Mouse (Mus musculus): Measurements from ENCODE around the gene Cend1. TPM values are rescaled to one million over a fixed set of nuclear protein-coding genes. Genes with fewer than 3 reads are reported as not detected.

Cend1 gene
- polyA plus RNA-seq (2012; rRNA removed), result 228 and 231 TPM in 2 replicates

DNA sequence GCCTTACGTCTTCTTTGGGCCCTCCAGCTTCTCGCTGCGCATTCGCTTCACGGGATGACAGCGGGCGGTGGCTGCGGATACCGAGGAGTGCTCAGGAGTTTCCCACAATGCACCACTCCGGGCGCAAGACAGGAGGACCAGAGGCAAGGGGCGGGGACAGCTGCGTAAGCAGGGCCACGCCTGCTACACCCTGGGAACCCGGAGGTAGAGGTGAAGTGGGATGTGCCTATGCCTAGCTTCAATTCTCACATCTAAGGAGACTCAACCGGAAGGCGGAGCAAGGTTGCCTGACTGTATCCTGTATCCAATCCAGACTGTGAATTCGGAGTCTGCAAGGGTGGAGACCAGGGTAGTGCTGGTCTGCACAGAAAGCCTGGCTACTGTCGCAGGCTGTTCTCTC is at the start of gene Cend1:
TSS of gene Cend1 (minus strand) at position 182 of the 400 bp plus-strand sequence.
- H3K4me1 ChIP-seq (ENCODE audit: control insufficient read depth, insufficient read depth, low read length), result no peaks in the 10 kb centered on the region
- H3K27ac ChIP-seq (ENCODE audit: insufficient read depth, low read length), result peak within 1 kb of the TSS; percentile 16
- TF ChIP-seq CTCF (IDR thresholded peaks at IDR 0.05; ENCODE audit: extremely low read depth, insufficient read depth, low read length), result no peak
- TF ChIP-seq POLR2A (IDR thresholded peaks at IDR 0.05; ENCODE audit: extremely low read depth, insufficient read depth, low read length), result peak; percentile 85
- H3K4me3 ChIP-seq (ENCODE audit: insufficient read depth, low read length), result peak within 1 kb of the TSS; percentile 62

DNA sequence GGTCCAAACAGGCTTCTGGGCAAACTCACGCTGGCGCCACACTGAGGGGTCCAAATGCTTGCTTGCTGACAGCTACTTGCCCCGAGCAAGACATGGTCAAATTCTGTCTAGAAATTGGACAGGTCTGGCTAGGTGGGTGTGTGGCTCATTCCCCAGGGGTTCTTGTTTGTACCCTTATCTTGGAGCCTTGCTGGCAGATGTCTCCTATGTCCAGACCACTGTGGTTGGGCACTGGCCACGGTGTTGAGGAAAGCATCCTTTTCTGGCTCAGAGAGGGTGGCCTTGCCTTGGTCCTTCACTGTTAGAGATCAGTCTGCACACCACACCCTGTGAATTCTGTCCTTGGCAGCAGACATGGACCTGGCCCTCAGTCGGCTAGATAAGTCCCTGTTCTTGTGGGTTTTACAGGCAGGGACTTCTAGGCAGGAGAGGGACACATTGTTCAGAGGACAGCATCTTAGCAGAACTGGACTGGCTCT is 49.0 kb upstream of the Cend1 start:
- Histone ChIP-seq H3K27ac (ENCODE audit: insufficient read depth, low read length) (no peak overlapping the region), H3K4me1 (ENCODE audit: control insufficient read depth, insufficient read depth, low read length) (peaks cover 5% of the 10 kb centered on the region; the same call in 1 of the 2 replicates), H3K4me3 (ENCODE audit: insufficient read depth, low read length) (no peak overlapping the region)
- TF ChIP-seq POLR2A (IDR thresholded peaks at IDR 0.05; ENCODE audit: extremely low read depth, insufficient read depth, low read length) (no peak), CTCF (IDR thresholded peaks at IDR 0.05; ENCODE audit: extremely low read depth, insufficient read depth, low read length) (no peak)

DNA sequence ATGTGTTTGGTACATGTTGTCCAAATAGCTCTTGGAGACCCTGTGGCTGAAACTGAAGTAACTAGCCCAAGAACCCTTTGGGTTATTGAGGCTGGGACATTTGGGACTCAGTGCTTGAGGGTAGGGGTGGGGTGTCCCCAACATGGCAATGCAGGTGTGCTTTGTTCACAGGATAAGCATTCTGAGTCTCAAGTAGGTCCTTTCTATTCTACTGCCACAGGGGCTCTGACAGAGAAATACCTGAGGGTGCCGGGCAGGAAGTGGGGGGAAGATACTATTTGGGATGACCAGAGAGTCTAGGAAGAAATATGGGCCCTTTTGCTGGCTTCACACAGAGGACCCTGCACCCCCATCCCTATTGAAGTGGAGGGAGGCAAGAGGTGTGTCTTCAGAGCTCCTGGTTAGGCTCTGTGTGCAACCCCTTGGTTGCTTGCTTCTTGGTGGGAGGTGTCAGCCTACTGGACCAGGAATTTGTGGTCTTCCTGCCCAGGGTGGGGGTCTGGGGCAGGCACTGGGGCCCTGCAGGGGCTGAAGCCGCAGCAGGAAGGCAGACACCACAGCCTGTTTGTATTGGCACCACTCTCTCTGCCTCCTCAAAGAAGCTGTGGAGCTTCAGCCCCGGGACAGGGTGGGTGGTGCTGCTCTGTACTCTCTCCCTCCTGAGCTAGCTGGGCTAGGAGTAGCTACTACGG is 48.4 kb upstream of the Cend1 start:
- TF ChIP-seq CTCF (IDR thresholded peaks at IDR 0.05; ENCODE audit: extremely low read depth, insufficient read depth, low read length) (no peak), POLR2A (IDR thresholded peaks at IDR 0.05; ENCODE audit: extremely low read depth, insufficient read depth, low read length) (no peak)
- H3K4me3 ChIP-seq (ENCODE audit: insufficient read depth, low read length), result no peak overlapping the region
- H3K4me1 ChIP-seq (ENCODE audit: control insufficient read depth, insufficient read depth, low read length), result peaks cover 5% of the 10 kb centered on the region; the same call in 1 of the 2 replicates
- no peak overlapping the region for H3K27ac ChIP-seq (ENCODE audit: insufficient read depth, low read length)

DNA sequence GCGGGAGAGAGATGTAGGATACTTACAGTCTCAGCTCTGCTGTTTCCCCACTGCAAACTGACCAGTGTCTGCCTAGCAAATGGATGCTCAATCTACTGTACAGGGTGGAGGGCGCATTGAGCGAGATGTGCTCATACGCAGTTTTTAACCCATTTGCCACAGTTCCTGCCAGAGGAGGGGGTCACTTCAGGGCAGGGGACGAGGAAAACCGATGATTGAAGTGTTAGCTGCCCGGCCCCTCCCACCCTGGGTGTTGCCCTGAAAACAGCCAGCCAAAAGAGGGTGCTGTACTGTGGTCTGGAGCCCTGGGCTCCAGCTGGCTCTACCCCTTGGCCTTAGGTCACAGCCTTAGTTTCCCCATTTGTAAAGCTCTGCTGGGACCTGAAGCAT is 47.7 kb upstream of the Cend1 start:
- Histone ChIP-seq H3K27ac (ENCODE audit: insufficient read depth, low read length) (no peak overlapping the region), H3K4me3 (ENCODE audit: insufficient read depth, low read length) (peak overlapping the region; percentile 81; the same call in 1 of the 2 replicates), H3K4me1 (ENCODE audit: control insufficient read depth, insufficient read depth, low read length) (peaks cover 5% of the 10 kb centered on the region; the same call in 1 of the 2 replicates)
- TF ChIP-seq CTCF (IDR thresholded peaks at IDR 0.05; ENCODE audit: extremely low read depth, insufficient read depth, low read length), result no peak
- TF ChIP-seq POLR2A (IDR thresholded peaks at IDR 0.05; ENCODE audit: extremely low read depth, insufficient read depth, low read length), result no peak

DNA sequence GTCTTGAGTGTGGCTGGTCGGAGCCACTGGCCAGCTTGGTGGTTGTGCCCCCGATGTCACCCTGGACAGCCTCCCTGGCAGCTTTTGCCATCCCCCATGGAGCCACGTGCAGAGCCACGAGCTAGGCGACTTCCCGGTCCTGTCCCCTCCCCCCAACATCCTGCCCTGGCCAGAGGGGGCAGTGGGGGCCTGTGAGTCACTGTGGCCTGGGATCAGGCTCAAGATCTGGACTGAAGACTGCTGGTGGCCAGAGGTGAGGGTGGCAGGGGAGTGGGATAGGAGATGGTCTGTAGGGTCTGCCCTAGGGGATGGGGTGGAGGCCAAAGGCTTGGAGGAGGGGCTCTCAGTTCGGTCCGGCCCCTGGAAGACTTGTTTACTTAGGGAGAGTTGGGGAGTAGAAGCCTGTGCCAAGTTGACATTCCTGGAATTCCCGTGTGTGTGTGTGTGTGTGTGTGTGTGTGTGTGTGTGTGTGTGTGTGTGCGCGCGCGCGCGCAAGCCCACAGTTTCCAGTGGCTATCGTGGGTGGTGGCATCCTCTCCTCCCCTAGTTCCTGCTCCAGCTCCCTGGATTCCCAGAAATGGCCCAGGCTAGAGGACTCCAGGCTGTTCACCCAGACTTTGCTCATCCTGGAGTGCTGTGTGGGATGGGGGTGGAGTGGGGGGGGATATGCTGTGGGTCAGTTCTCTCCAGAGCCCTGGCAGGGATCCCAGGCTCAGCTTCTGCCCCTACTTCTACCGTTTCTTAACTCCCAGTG is 47.1 kb upstream of the Cend1 start:
- Histone ChIP-seq H3K4me3 (ENCODE audit: insufficient read depth, low read length) (peak overlapping the region; percentile 81), H3K4me1 (ENCODE audit: control insufficient read depth, insufficient read depth, low read length) (peaks cover 5% of the 10 kb centered on the region; the same call in 1 of the 2 replicates)
- TF ChIP-seq POLR2A (IDR thresholded peaks at IDR 0.05; ENCODE audit: extremely low read depth, insufficient read depth, low read length) (no peak), CTCF (IDR thresholded peaks at IDR 0.05; ENCODE audit: extremely low read depth, insufficient read depth, low read length) (no peak)

DNA sequence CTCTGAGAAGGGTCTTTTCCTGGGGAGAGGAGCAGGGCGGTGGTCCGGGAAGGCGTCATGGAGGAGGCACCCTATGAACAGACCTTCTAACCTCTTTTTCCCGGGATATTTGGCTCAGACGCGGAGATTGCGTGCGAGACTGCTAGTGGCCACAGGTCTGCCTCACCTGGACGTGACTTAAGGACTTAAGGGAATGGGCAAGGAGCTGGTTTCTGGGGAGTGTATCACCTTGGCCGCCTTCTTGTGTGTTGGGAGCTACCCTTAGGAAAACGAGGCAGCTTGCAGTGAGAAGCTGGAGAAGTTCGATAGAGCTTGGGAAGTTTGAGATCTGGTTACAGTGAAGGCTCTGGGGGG is 46.5 kb upstream of the Cend1 start:
- TF ChIP-seq POLR2A (IDR thresholded peaks at IDR 0.05; ENCODE audit: extremely low read depth, insufficient read depth, low read length) (no peak), CTCF (IDR thresholded peaks at IDR 0.05; ENCODE audit: extremely low read depth, insufficient read depth, low read length) (no peak)
- Histone ChIP-seq H3K27ac (ENCODE audit: insufficient read depth, low read length) (peak overlapping the region; percentile 93; the same call in 1 of the 2 replicates), H3K4me3 (ENCODE audit: insufficient read depth, low read length) (peak overlapping the region; percentile 81), H3K4me1 (ENCODE audit: control insufficient read depth, insufficient read depth, low read length) (peaks cover 5% of the 10 kb centered on the region; the same call in 1 of the 2 replicates)

More for the DNA sequence above, 47.1 kb upstream of the Cend1 start:
- H3K27ac ChIP-seq (ENCODE audit: insufficient read depth, low read length), result peak overlapping the region; percentile 93

DNA sequence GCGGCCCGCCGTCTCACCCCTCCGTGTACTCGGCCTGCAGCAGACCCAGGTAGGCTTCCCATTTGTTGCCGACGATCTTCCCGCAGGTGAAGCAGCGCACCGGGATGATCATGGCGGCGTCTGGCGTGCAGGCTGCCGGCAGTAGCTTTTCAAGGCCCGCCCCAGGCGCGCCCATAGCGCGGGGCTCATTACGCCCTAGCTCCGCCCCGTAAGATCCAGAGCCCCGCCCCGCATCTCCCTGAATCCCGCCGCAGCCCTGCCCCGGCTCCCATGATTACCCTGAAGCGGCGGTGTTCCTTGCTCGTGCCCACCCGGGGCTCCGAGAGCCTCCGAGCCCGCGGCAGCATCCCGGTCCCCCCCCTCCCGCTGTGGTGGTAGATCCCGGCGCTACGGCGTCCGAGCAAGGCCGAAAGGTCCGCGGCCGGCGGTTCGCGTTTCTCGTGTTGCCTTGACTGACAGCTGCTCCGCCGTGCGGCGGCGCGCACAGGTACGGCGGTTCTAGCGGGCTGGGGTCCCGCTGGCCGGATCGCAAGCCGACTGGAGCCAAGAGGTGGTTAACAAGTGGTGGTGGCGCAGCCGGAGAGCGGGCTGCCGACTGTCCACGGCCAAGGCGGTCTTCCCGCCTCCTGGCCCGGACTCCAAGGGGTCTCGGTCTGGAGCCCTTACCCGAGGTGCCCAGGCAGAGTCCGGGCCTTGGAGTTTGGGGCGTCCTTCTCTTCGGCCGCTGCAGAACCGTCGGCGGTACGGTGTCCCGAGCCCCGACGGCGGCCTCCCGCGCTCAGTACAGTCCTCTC is 45.9 kb upstream of the Cend1 start, which contains the start of the genes Polr2l and Tspan4:
TSS of gene Polr2l (minus strand) at position 122 of the 794 bp plus-strand sequence.
TSS of gene Tspan4 (plus strand) at position 230 of the 794 bp plus-strand sequence.
- Histone ChIP-seq H3K27ac (ENCODE audit: insufficient read depth, low read length) (peak within 1 kb of the TSS; percentile 93), H3K4me3 (ENCODE audit: insufficient read depth, low read length) (peak within 1 kb of the TSS; percentile 81), H3K4me1 (ENCODE audit: control insufficient read depth, insufficient read depth, low read length) (peaks cover 5% of the 10 kb centered on the region; the same call in 1 of the 2 replicates)
- TF ChIP-seq POLR2A (IDR thresholded peaks at IDR 0.05; ENCODE audit: extremely low read depth, insufficient read depth, low read length) (peak; percentile 77), CTCF (IDR thresholded peaks at IDR 0.05; ENCODE audit: extremely low read depth, insufficient read depth, low read length) (no peak)

DNA sequence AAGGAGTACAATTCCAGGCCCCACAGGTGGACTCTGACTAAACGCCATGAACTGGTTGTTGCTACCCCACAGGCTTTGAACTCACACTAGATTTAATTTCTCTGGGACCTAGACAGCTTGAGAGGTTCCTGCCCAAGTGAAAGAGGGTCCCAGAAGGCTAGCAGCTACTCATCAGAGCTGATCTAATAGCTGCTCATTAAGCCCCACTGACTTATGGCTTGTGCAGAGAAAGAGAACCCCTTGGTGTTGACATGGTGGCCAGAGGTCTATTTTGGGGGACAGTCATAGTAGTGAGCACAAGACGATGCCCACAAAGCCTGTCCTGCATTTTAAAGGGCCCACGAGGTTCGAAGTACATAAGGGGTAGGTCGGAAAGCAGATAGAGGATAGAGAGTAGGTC is 44.9 kb upstream of the Cend1 start:
- no peak for TF ChIP-seq POLR2A (IDR thresholded peaks at IDR 0.05; ENCODE audit: extremely low read depth, insufficient read depth, low read length)
- TF ChIP-seq CTCF (IDR thresholded peaks at IDR 0.05; ENCODE audit: extremely low read depth, insufficient read depth, low read length), result no peak
- Histone ChIP-seq H3K4me3 (ENCODE audit: insufficient read depth, low read length) (peak overlapping the region; percentile 81), H3K4me1 (ENCODE audit: control insufficient read depth, insufficient read depth, low read length) (peaks cover 8% of the 10 kb centered on the region), H3K27ac (ENCODE audit: insufficient read depth, low read length) (no peak overlapping the region)

DNA sequence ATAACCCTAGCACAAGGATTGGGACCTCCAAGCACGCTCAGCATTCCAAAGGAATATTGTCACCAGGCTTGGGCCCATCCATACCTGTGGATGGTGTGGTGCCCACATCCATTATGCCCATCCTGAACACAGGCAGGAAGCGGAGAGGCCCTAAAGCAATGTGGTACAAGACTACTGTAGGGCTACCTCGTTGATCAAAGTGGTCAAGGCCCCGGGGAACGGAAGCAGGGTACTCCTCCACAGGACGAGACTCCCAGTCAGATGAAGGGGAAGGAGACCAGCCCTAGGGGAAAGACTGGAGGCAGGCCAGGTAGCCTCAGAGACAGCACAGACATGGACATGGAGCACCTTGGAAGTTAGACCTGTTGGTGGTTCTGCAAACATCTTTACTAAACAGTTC is 43.5 kb upstream of the Cend1 start:
- Histone ChIP-seq H3K4me3 (ENCODE audit: insufficient read depth, low read length) (no peak overlapping the region), H3K4me1 (ENCODE audit: control insufficient read depth, insufficient read depth, low read length) (peaks cover 12% of the 10 kb centered on the region), H3K27ac (ENCODE audit: insufficient read depth, low read length) (no peak overlapping the region)
- TF ChIP-seq POLR2A (IDR thresholded peaks at IDR 0.05; ENCODE audit: extremely low read depth, insufficient read depth, low read length) (no peak), CTCF (IDR thresholded peaks at IDR 0.05; ENCODE audit: extremely low read depth, insufficient read depth, low read length) (no peak)

Data from cortical plate, adult 2 months (tissue).